Mouse (Mus musculus) Patski (cell line): ENCODE results near the gene Cbr2. TPM values are rescaled to one million over a fixed set of nuclear protein-coding genes. Genes with fewer than 3 reads are reported as not detected.

ENCODE experiments used
- ATAC-seq: fragments of 100-300 bp; one replicate; pipeline ENCODE4 v1.8.0; 2021
- CTCF ChIA-PET: fragments of 350-600 bp; sonication (Branson Sonifier 250); formaldehyde crosslinking; loops from one replicate; lab custom pipeline; 2022; ENCODE audit warnings: inconsistent platforms; lab: Charles Lee
- POLR2A ChIA-PET: fragments of 350-600 bp; sonication (Branson Sonifier 250); formaldehyde crosslinking; loops from one replicate; lab custom pipeline; 2022; ENCODE audit warnings: antibody characterized with exemption, inconsistent platforms; lab: Charles Lee
- DNase-seq: peaks from one replicate; pipeline ENCODE4 v3.0.0-alpha.2; 2011; ENCODE audit warnings: low read depth, low spot score
- H3K27me3 ChIP-seq: fragments of 371-371 bp; one replicate; pipeline ENCODE4 v1.5.1; 2021
- CTCF ChIP-seq: fragments of 100-300 bp; IDR thresholded peaks from one replicate; pipeline ENCODE4 v1.5.1; 2021
- in situ Hi-C: fragments of 300-500 bp; cut with MboI; formaldehyde crosslinking; loops from 3 replicates; pipeline ENCODE4 v1.11.1; 2018; ENCODE audit warnings: low pct_unique_long_range_greater_than_20kb, mixed read lengths
- polyA plus RNA-seq: library from polyadenylated mRNA; unstranded; gene quantifications from one replicate; pipeline ENCODE4 v1.2.3, GENCODE M21; 2021

Gene Cbr2
- polyA plus RNA-seq, 1 experiment from 2014 or later: 17.0 TPM

- CTCF ChIA-PET: interaction anchor here (0.6 to 7.6 kb wide), 6 partner anchors 8 to 79 kb away, joined by 3 to 81 read pairs (median 4); partner anchors contain the start of gene Cbr2
- DNase-seq (no peak), ATAC-seq (no peak)
- in situ Hi-C loops: no loop called here
- no peaks in the 10 kb centered on the region for H3K27me3 ChIP-seq
- POLR2A ChIA-PET: no interaction called here
- no peak for TF ChIP-seq CTCF
Measured at GRCm38 (mm10) chr11:120721124-120722066, 10.5 kb downstream of the Cbr2 start, which contains the start of gene Rac3. Rac3 (plus strand) TSS chr11:120721470.

GRCm38 (mm10) chr11:120720450-120720849 lies 11.5 kb downstream of the Cbr2 start:
- DNase-seq (no peak), ATAC-seq (no peak)
- POLR2A ChIA-PET: interaction anchor here (0.6 to 1.2 kb wide), 3 partner anchors 26 to 80 kb away, joined by 3 to 4 read pairs (median 3); no protein-coding TSS in a partner anchor
- H3K27me3 ChIP-seq: no peaks in the 10 kb centered on the region
- in situ Hi-C loops: no loop called here
- CTCF ChIA-PET: interaction anchor here (0.6 to 7.6 kb wide), 8 partner anchors 9 to 80 kb away, joined by 3 to 81 read pairs (median 3); no protein-coding TSS in a partner anchor
- TF ChIP-seq CTCF: no peak

GRCm38 (mm10) chr11:120719841-120720376 lies 12.0 kb downstream of the Cbr2 start:
- ChIA-PET CTCF (interaction anchor here (0.9 to 7.6 kb wide), 5 partner anchors 15 to 67 kb away, joined by 3 to 81 read pairs (median 3); no protein-coding TSS in a partner anchor), POLR2A (interaction anchor here (0.6 to 1.2 kb wide), 3 partner anchors 26 to 80 kb away, joined by 3 to 4 read pairs (median 3); no protein-coding TSS in a partner anchor)
- DNase-seq: no peak
- in situ Hi-C loops: no loop called here
- ATAC-seq: no peak
- no peaks in the 10 kb centered on the region for H3K27me3 ChIP-seq
- no peak for TF ChIP-seq CTCF

GRCm38 (mm10) chr11:120719242-120719641 lies 12.7 kb downstream of the Cbr2 start:
- ATAC-seq: no peak
- ChIA-PET CTCF (interaction anchor here (7.6 kb wide), 1 partner anchor 54 kb away, joined by 81 read pairs; no protein-coding TSS in a partner anchor), POLR2A (interaction anchor here (1.2 kb wide), 1 partner anchor 81 kb away, joined by 4 read pairs; no protein-coding TSS in a partner anchor)
- in situ Hi-C loops: no loop called here
- no peaks in the 10 kb centered on the region for H3K27me3 ChIP-seq
- no peak for DNase-seq
- no peak for TF ChIP-seq CTCF

- ChIA-PET POLR2A (no interaction called here), CTCF (interaction anchor here (1.2 to 3.9 kb wide), 2 partner anchors 11 to 61 kb away, joined by 3 to 28 read pairs; no protein-coding TSS in a partner anchor)
- in situ Hi-C loops: no loop called here
- DNase-seq (no peak), ATAC-seq (no peak)
- TF ChIP-seq CTCF: no peak
- no peaks in the 10 kb centered on the region for H3K27me3 ChIP-seq
Measured at GRCm38 (mm10) chr11:120715131-120715530, 16.8 kb downstream of the Cbr2 start.

- TF ChIP-seq CTCF: no peak
- ChIA-PET CTCF (interaction anchor here (1.4 to 3.9 kb wide), 5 partner anchors 55 to 86 kb away, joined by 3 to 28 read pairs (median 7); no protein-coding TSS in a partner anchor), POLR2A (interaction anchor here (1.1 kb wide), 1 partner anchor 73 kb away, joined by 3 read pairs; no protein-coding TSS in a partner anchor)
- no peaks in the 10 kb centered on the region for H3K27me3 ChIP-seq
- ATAC-seq (no peak), DNase-seq (no peak)
- in situ Hi-C loops: loop anchor here (5.0 kb wide), 2 partner anchors 57 to 87 kb away; partner anchors contain the start of gene Sirt7
Measured at GRCm38 (mm10) chr11:120714546-120714945, 17.4 kb downstream of the Cbr2 start.

- H3K27me3 ChIP-seq: no peaks in the 10 kb centered on the region
- in situ Hi-C loops: loop anchor here (5.0 kb wide), 2 partner anchors 57 to 87 kb away; partner anchors contain the start of gene Sirt7
- CTCF ChIA-PET: interaction anchor here (0.9 to 3.9 kb wide), 7 partner anchors 52 to 90 kb away, joined by 3 to 28 read pairs (median 6); no protein-coding TSS in a partner anchor
- POLR2A ChIA-PET: interaction anchor here (1.1 to 1.3 kb wide), 2 partner anchors 55 to 73 kb away, joined by 3 read pairs; no protein-coding TSS in a partner anchor
- no peak for TF ChIP-seq CTCF
- DNase-seq: peak; percentile 89
- ATAC-seq: peak; percentile 88
Measured at GRCm38 (mm10) chr11:120713580-120714518, 18.1 kb downstream of the Cbr2 start, which contains the start of the genes Cenpx and Lrrc45. Cenpx (minus strand) TSS chr11:120713738. Lrrc45 (plus strand) TSS chr11:120713925.

GRCm38 (mm10) chr11:120712771-120713568 lies 18.9 kb downstream of the Cbr2 start:
- ChIA-PET CTCF (interaction anchor here (0.8 to 3.9 kb wide), 10 partner anchors 13 to 89 kb away, joined by 3 to 28 read pairs (median 4); no protein-coding TSS in a partner anchor), POLR2A (interaction anchor here (0.9 to 1.3 kb wide), 3 partner anchors 10 to 73 kb away, joined by 3 read pairs; no protein-coding TSS in a partner anchor)
- H3K27me3 ChIP-seq: no peaks in the 10 kb centered on the region
- peak; percentile 8 for ATAC-seq
- in situ Hi-C loops: loop anchor here (5.0 kb wide), 2 partner anchors 56 to 86 kb away; partner anchors contain the start of gene Sirt7
- peak; percentile 17 for DNase-seq
- no peak for TF ChIP-seq CTCF
